Mouse (Mus musculus) liver (tissue): ENCODE results near the gene Sec31a.

Experiments
- DNase-seq: peaks from one replicate; pipeline ENCODE4 v3.0.0-alpha.2; 2020; ENCODE audit warnings: mixed read lengths

Sec31a gene

GRCm38 (mm10) chr5:100345118-100345517 lies 70.9 kb downstream of the Sec31a start:
- no peak for DNase-seq

- DNase-seq, result no peak
Observed at GRCm38 (mm10) chr5:100343087-100343486, 72.9 kb downstream of the Sec31a start.

GRCm38 (mm10) chr5:100342422-100342821 lies 73.6 kb downstream of the Sec31a start:
- no peak for DNase-seq

GRCm38 (mm10) chr5:100341042-100341441 lies 75.0 kb downstream of the Sec31a start:
- DNase-seq, result no peak

GRCm38 (mm10) chr5:100337852-100338251 lies 78.2 kb downstream of the Sec31a start:
- DNase-seq, result no peak

GRCm38 (mm10) chr5:100336876-100337275 lies 79.2 kb downstream of the Sec31a start:
- DNase-seq, result no peak

- no peak for DNase-seq
Observed at GRCm38 (mm10) chr5:100335581-100336080, 80.4 kb downstream of the Sec31a start.

- no peak for DNase-seq
Observed at GRCm38 (mm10) chr5:100334686-100335085, 81.3 kb downstream of the Sec31a start.

GRCm38 (mm10) chr5:100333607-100334380 lies 82.2 kb downstream of the Sec31a start:
- DNase-seq, result no peak

GRCm38 (mm10) chr5:100332300-100333004 lies 83.6 kb downstream of the Sec31a start:
- DNase-seq, result no peak

- DNase-seq, result no peak
Observed at GRCm38 (mm10) chr5:100331636-100332035, 84.4 kb downstream of the Sec31a start.

GRCm38 (mm10) chr5:100322081-100322480 lies 94.0 kb downstream of the Sec31a start:
- DNase-seq, result peak; percentile 79

GRCm38 (mm10) chr5:100317842-100318241 lies 98.2 kb downstream of the Sec31a start:
- no peak for DNase-seq

- no peak for DNase-seq
Observed at GRCm38 (mm10) chr5:100317010-100317409, 99.0 kb downstream of the Sec31a start.

GRCm38 (mm10) chr5:100315646-100316045 lies 100.4 kb downstream of the Sec31a start:
- DNase-seq, result no peak

GRCm38 (mm10) chr5:100312391-100312790 lies 103.6 kb downstream of the Sec31a start:
- no peak for DNase-seq
